Mouse (Mus musculus): ENCODE results near the gene Gna14.

- no peak for TF ChIP-seq CTCF (IDR thresholded peaks at IDR 0.05 in 2 of 3, conservative IDR thresholded peaks at IDR 0.05 in 1 of 3; ENCODE audit: control insufficient read depth in 1 of 3, insufficient read depth in 1 of 3, low read depth in 2 of 3, low read length in 3 of 3, poor library complexity in 1 of 3, severe bottlenecking in 1 of 3)
- no peak for TF ChIP-seq HCFC1 (IDR thresholded peaks at IDR 0.05; ENCODE audit: low read depth, low read length)
- no peak for TF ChIP-seq E2F4 (IDR thresholded peaks at IDR 0.05; ENCODE audit: borderline replicate concordance, low read depth, low read length)
- no peak for TF ChIP-seq POLR2A (IDR thresholded peaks at IDR 0.05; ENCODE audit: control insufficient read depth in 1 of 2, insufficient read depth in 1 of 2, low read depth in 1 of 2, low read length in 2 of 2, poor library complexity in 1 of 2)
- no peak for TF ChIP-seq GATA1 (IDR thresholded peaks at IDR 0.05; ENCODE audit: low read depth, low read length)
- no peak for TF ChIP-seq EP300 (IDR thresholded peaks at IDR 0.05; ENCODE audit: low read depth in 1 of 2, low read length in 2 of 2)
- TF ChIP-seq USF1 (IDR thresholded peaks at IDR 0.05; ENCODE audit: low read depth, low read length) = no peak
- no peak for TF ChIP-seq ZC3H11A (IDR thresholded peaks at IDR 0.05; ENCODE audit: low read depth, low read length)
These were observed 94.4 kb downstream of the Gna14 start for GRCm38 (mm10) chr19:16529999-16530398.
